Mouse (Mus musculus) Patski (cell line): Measurements from ENCODE around the gene Lmx1a. TPM values are rescaled to one million over a fixed set of nuclear protein-coding genes. Genes with fewer than 3 reads are reported as not detected.

ENCODE experiments used
- ATAC-seq: fragments of 100-300 bp; one replicate; pipeline ENCODE4 v1.8.0; 2021
- CTCF ChIA-PET: fragments of 350-600 bp; sonication (Branson Sonifier 250); formaldehyde crosslinking; loops from one replicate; lab custom pipeline; 2022; ENCODE audit warnings: inconsistent platforms; lab: Charles Lee
- POLR2A ChIA-PET: fragments of 350-600 bp; sonication (Branson Sonifier 250); formaldehyde crosslinking; loops from one replicate; lab custom pipeline; 2022; ENCODE audit warnings: antibody characterized with exemption, inconsistent platforms; lab: Charles Lee
- DNase-seq: peaks from one replicate; pipeline ENCODE4 v3.0.0-alpha.2; 2011; ENCODE audit warnings: low read depth, low spot score
- H3K27me3 ChIP-seq: fragments of 371-371 bp; one replicate; pipeline ENCODE4 v1.5.1; 2021
- CTCF ChIP-seq: fragments of 100-300 bp; IDR thresholded peaks from one replicate; pipeline ENCODE4 v1.5.1; 2021
- in situ Hi-C: fragments of 300-500 bp; cut with MboI; formaldehyde crosslinking; loops from 3 replicates; pipeline ENCODE4 v1.11.1; 2018; ENCODE audit warnings: low pct_unique_long_range_greater_than_20kb, mixed read lengths
- polyA plus RNA-seq: library from polyadenylated mRNA; unstranded; gene quantifications from one replicate; pipeline ENCODE4 v1.2.3, GENCODE M21; 2021

Lmx1a gene
- polyA plus RNA-seq, 1 experiment from 2014 or later, result 0.06 TPM

DNA sequence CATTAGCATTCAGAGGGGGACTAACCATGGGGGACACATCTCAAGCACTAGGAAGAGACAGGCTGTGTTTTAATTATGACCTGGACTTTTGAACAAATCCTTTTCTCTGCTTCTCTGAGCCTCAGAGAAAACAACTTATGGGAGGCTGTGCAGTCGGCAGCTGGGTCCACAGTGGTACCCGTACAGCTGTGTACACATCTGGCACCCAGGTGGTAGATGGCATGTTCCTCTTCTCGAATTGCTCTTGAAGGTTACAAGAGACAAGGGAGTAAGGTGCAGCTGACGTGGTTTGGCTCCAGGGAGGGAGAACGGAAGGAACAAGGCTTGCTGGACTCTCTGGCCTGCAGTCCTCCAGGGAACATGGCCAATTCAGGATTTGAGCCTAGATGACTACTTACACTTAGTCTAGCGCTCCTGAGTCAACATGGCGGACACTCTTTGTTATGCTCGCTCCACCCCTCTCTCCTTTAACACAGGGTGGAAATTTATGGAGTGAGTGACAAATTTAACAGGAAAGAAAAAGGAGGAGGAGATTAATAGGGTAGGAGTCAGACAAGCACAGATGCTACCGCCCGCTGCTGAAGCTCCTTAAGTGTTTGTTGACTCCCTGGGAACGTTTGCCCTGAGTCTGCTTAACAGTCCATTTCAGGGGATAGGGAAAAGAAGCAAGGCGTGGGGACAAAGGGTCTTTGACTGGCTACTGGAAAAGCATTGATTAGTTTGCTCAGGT, 99.8 kb downstream of the Lmx1a start:
- H3K27me3 ChIP-seq, result peaks cover 10% of the 10 kb centered on the region
- in situ Hi-C loops, result loop anchor here (25.0 kb wide), 1 partner anchor 377 kb away; no protein-coding TSS in a partner anchor
- CTCF ChIA-PET, result no interaction called here
- ATAC-seq, result no peak
- no peak for DNase-seq
- POLR2A ChIA-PET, result no interaction called here
- no peak for TF ChIP-seq CTCF

DNA sequence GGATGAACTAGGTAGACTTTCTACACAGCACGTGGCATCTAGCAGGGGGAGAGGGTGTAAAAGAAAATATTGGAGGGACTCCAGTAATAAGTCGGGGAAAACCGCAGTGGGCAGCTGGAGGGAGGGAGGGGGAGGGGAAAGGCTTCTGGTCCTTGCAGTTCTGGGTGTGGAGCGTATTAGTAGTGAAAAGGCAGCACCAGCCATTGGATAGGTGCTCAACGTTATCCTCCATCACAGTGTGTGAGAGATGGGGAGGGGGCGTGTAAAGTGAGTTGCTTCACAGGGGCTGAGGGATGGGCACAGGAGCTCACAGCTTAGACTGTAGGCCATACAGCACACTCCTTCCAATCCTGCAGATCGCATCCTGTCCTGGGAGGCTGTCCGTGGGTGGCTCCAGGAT, 100.4 kb downstream of the Lmx1a start:
- H3K27me3 ChIP-seq, result peaks cover 10% of the 10 kb centered on the region
- ChIA-PET CTCF (no interaction called here), POLR2A (no interaction called here)
- no peak for DNase-seq
- in situ Hi-C loops, result loop anchor here (25.0 kb wide), 1 partner anchor 377 kb away; no protein-coding TSS in a partner anchor
- no peak for ATAC-seq
- TF ChIP-seq CTCF, result no peak

DNA sequence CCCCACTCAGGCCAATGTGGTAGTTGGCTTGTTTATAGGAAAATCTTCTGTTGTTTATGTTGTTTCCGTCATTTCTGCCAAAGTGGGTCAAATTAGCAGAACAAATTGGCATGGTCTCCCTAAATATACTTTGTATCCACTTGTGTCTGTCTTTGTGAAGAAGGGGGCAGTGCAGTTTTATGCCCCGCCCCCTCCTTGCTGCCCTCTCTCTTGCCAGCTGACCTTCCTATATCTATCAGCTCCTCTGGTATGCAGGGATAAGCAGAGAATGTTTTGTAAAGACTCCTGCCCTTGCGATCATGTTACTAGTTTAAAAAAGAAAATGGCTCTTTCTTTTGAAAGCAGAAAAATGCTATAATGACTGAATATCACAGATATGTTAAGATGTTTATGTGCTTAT, 101.7 kb downstream of the Lmx1a start:
- in situ Hi-C loops, result loop anchor here (25.0 kb wide), 1 partner anchor 378 kb away; no protein-coding TSS in a partner anchor
- POLR2A ChIA-PET, result no interaction called here
- CTCF ChIA-PET, result no interaction called here
- peaks cover 9% of the 10 kb centered on the region for H3K27me3 ChIP-seq
- no peak for TF ChIP-seq CTCF
- ATAC-seq (no peak), DNase-seq (no peak)

DNA sequence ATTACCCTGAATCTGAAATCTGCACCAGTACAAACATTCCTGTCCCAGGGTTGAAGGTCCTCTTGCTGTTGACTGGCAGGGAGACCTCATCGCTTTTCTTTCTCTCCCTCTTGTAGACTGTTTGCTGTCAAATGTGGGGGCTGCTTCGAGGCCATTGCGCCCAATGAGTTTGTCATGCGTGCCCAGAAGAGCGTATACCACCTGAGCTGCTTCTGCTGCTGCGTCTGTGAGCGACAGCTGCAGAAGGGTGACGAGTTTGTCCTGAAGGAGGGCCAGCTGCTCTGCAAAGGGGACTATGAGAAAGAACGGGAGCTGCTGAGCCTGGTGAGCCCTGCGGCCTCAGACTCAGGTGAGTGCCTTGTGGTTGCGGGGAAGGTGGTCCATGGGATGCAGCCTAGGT, 102.2 kb downstream of the Lmx1a start:
- CTCF ChIA-PET, result no interaction called here
- in situ Hi-C loops, result loop anchor here (25.0 kb wide), 1 partner anchor 379 kb away; no protein-coding TSS in a partner anchor
- DNase-seq, result no peak
- ATAC-seq, result no peak
- POLR2A ChIA-PET, result no interaction called here
- no peak for TF ChIP-seq CTCF
- H3K27me3 ChIP-seq, result peaks cover 6% of the 10 kb centered on the region

DNA sequence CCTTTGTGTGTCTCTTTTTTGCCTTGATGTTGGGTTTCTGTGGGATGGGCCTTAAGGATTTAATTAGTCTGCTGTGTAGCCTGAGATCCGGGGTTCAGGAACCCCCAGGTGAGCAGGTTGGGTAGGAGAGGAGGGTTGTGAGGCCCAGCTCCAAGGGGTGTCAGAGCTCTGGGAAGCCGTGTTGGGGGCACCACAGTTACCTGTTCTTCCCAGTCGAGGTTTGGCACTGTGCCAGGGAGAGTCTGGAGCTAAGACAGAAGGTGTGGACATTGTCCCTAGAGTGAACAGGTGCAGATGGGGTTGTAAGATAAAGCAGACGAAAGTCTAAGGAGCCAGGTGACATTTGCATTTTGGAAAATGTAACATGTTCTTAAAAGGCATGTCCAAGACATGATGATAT, 112.9 kb downstream of the Lmx1a start:
- peaks cover 36% of the 10 kb centered on the region for H3K27me3 ChIP-seq
- no peak for TF ChIP-seq CTCF
- CTCF ChIA-PET, result interaction anchor here (0.7 kb wide), 1 partner anchor 8 kb away, joined by 3 read pairs; no protein-coding TSS in a partner anchor
- ATAC-seq, result no peak
- in situ Hi-C loops, result no loop called here
- no peak for DNase-seq
- POLR2A ChIA-PET, result interaction anchor here (0.6 kb wide), 1 partner anchor 502 kb away, joined by 3 read pairs; no protein-coding TSS in a partner anchor

DNA sequence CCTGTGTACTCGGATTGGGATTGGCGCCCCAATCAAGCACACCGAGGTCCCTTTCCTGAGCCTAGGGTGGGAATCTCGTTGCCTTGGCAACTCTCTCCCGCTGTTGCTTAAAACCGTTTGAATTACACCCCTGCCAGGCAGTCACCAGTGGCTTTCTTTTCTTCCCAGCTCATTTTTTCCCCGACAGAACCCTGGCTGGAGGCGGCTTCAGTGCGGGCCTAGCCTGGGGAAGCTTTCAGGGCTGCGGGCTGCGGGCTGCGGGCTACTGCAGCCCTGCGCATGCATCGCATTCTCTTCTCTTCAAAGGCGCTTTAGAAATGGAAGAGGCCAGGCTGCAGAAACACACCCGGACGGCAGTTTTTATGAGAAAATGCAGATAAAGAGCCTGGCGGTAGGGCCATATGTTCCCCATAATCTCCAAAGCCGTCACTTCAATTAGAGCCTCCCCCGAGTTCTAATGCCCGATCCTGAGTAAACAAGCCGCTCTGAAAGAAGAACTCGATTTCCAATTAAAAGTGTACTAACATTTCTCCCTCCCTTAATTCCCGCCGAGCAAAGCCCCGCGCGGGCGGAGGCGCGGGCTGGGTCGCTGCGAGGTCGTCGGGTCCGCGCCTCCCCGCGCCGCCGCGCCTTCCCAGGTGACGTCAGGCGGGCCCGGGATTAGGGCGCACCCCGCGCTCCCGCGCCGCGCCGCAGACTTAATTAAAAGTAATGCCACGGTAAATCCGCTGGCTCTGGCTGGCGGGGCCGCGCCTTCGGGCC, 113.7 kb downstream of the Lmx1a start:
- DNase-seq (no peak), ATAC-seq (no peak)
- no peak for TF ChIP-seq CTCF
- in situ Hi-C loops, result no loop called here
- ChIA-PET CTCF (interaction anchor here (0.7 kb wide), 1 partner anchor 9 kb away, joined by 3 read pairs; no protein-coding TSS in a partner anchor), POLR2A (no interaction called here)
- peaks cover 36% of the 10 kb centered on the region for H3K27me3 ChIP-seq

DNA sequence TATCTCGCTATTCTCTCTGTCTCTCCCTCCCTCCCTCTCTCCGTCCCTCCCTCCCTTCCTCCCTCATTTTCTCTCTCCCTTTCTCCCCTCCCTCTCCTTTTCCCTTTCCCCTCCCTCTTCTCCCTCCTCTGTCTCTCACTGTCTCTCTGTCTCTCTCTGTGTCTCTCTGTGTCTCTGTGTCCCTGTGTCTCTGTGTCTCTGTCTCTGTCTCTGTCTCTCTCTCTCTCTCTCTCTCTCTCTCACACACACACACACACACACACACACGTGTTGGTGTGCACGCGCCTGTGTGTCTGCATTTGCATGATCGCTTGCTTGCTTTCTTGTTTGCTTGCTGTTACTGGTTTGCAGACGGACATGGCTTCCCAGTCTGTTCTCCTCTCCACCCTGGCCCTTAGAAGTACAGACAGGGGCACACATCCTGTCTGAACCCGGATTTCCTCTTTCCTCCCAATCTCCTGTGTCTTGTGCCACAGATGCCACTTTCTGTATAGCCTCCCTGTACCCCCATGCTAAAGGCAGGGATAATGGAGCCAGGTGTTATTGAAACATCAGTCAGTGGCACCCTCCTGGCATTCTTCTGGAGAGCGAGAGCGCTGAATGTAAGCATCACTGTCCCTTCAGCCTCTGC, 114.4 kb downstream of the Lmx1a start:
- ChIA-PET POLR2A (no interaction called here), CTCF (no interaction called here)
- TF ChIP-seq CTCF, result no peak
- DNase-seq, result no peak
- H3K27me3 ChIP-seq, result peaks cover 32% of the 10 kb centered on the region
- ATAC-seq, result no peak
- in situ Hi-C loops, result no loop called here

DNA sequence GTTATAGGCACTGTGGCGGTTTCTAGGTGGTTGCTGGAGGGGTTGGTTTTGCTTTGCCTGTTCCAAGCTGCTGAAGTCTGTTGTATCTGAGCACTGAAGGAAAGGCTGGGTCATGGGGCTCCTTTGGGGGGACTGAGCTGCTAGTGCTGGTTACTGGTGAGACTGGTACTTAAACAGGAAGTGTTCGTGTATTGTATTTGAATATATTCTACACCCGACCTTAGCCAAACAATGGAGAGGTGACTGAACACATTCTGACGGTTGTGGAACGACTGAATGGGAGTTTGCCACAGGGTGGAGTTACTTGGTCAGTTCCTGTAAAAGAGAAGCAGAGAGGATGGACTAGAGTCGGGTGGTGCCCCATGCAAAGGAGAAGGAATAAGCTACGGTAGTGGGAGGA, 115.8 kb downstream of the Lmx1a start:
- ChIA-PET CTCF (no interaction called here), POLR2A (no interaction called here)
- DNase-seq (no peak), ATAC-seq (no peak)
- no peak for TF ChIP-seq CTCF
- peaks cover 23% of the 10 kb centered on the region for H3K27me3 ChIP-seq
- in situ Hi-C loops, result no loop called here

DNA sequence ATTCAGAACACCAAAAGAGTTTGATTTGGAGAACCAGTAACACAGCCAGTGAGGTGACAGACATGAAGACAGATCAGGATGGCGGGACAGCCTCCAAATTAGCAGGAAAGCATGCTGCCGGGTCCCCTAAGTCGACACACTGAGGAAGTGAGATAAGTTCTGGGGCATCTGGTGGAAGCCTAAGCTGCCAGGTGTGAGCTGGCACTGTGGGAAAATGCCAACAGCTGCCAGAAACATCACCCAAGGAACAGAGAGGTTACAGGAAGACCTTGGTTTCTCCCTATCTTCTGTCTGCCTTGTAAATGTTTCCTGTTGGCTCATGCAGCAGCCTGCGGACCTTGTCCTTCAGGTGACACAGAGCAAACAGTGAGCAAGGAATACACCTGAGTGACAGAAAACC, 122.1 kb downstream of the Lmx1a start:
- DNase-seq, result no peak
- CTCF ChIA-PET, result no interaction called here
- in situ Hi-C loops, result no loop called here
- ATAC-seq, result no peak
- TF ChIP-seq CTCF, result no peak
- H3K27me3 ChIP-seq, result no peaks in the 10 kb centered on the region
- POLR2A ChIA-PET, result no interaction called here

DNA sequence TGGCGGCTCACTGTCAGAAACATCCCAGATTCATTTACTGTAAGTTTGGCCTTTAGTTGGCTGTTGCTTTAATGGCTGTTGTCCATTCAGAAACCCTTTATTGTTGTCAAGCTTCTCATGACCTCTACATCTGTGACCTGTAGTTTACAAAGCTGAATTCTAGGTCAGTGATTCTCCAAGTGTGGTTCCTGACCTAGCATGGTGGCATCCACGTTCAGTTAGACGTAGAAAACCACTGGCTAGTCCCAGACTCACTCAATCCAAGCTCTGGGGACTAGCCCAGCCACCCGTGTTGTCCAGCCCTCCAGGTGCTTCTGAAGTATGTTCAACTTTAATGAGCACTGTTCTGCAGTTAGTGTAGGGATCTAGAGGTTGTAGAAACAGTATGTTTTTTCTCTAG, 126.1 kb downstream of the Lmx1a start:
- H3K27me3 ChIP-seq, result no peaks in the 10 kb centered on the region
- no peak for TF ChIP-seq CTCF
- ChIA-PET CTCF (interaction anchor here (0.6 kb wide), 1 partner anchor 8 kb away, joined by 3 read pairs; no protein-coding TSS in a partner anchor), POLR2A (no interaction called here)
- in situ Hi-C loops, result no loop called here
- no peak for ATAC-seq
- DNase-seq, result no peak
